Mouse (Mus musculus) lung, embryonic 16.5 days (tissue): ENCODE results near the gene Olfr457. TPM values are rescaled to one million over a fixed set of nuclear protein-coding genes. Genes with fewer than 3 reads are reported as not detected.

ENCODE experiments used
- polyA plus RNA-seq: library from polyadenylated mRNA; unstranded; fragments of >200 nt; fragmentation: Nextera tagmentation; extraction: Ambion mirVana; gene quantifications from 2 replicates; pipeline ENCODE4 v1.2.1, GENCODE M21; 2015

The Olfr457 gene
- polyA plus RNA-seq, 1 experiment from 2014 or later, result 0.04 TPM

Other genes with a start within 250 kb of the Olfr457 start
- 47.7 and 52.5 TPM in 2 replicates for gene Gstk1, start 230.4 kb downstream of the Olfr457 start, polyA plus RNA-seq
- gene Tmem139, start 214.4 kb downstream of the Olfr457 start, polyA plus RNA-seq, result 6.7 and 6.9 TPM in 2 replicates
- gene Casp2, start 211.3 kb downstream of the Olfr457 start, polyA plus RNA-seq, result 67.9 and 71.4 TPM in 2 replicates
- gene Clcn1, start 189.7 kb downstream of the Olfr457 start, polyA plus RNA-seq, result 0.15 and 0.19 TPM in 2 replicates
- gene Fam131b, start 151.7 kb downstream of the Olfr457 start, polyA plus RNA-seq, result 0.10 and 0.16 TPM in 2 replicates
- 188 and 203 TPM in 2 replicates for gene Zyx, start 126.7 kb downstream of the Olfr457 start, polyA plus RNA-seq
- 18.5 and 18.8 TPM in 2 replicates for gene Epha1, start 103.1 kb downstream of the Olfr457 start, polyA plus RNA-seq
- not detected in 2 replicates for gene Tas2r143, start 76.1 kb downstream of the Olfr457 start, polyA plus RNA-seq
- not detected in 2 replicates for gene Tas2r135, start 70.9 kb downstream of the Olfr457 start, polyA plus RNA-seq
- gene Tas2r126, start 41.8 kb downstream of the Olfr457 start, polyA plus RNA-seq, result not detected in 2 replicates
- gene Olfr458, start 11.1 kb downstream of the Olfr457 start, polyA plus RNA-seq, result not detected in 2 replicates
- 0.19 TPM in 1 of 2 replicates, not detected in the other for gene Olfr456, start 10.9 kb upstream of the Olfr457 start, polyA plus RNA-seq
- not detected in 2 replicates for gene Olfr455, start 71.3 kb upstream of the Olfr457 start, polyA plus RNA-seq
- not detected in 2 replicates for gene Tcaf3, start 121.4 kb upstream of the Olfr457 start, polyA plus RNA-seq
- 9.1 and 9.7 TPM in 2 replicates for gene Tcaf2, start 168.9 kb upstream of the Olfr457 start, polyA plus RNA-seq
- 69.4 and 72.2 TPM in 2 replicates for gene Tcaf1, start 233.8 kb upstream of the Olfr457 start, polyA plus RNA-seq